In the genomic region with DNA sequence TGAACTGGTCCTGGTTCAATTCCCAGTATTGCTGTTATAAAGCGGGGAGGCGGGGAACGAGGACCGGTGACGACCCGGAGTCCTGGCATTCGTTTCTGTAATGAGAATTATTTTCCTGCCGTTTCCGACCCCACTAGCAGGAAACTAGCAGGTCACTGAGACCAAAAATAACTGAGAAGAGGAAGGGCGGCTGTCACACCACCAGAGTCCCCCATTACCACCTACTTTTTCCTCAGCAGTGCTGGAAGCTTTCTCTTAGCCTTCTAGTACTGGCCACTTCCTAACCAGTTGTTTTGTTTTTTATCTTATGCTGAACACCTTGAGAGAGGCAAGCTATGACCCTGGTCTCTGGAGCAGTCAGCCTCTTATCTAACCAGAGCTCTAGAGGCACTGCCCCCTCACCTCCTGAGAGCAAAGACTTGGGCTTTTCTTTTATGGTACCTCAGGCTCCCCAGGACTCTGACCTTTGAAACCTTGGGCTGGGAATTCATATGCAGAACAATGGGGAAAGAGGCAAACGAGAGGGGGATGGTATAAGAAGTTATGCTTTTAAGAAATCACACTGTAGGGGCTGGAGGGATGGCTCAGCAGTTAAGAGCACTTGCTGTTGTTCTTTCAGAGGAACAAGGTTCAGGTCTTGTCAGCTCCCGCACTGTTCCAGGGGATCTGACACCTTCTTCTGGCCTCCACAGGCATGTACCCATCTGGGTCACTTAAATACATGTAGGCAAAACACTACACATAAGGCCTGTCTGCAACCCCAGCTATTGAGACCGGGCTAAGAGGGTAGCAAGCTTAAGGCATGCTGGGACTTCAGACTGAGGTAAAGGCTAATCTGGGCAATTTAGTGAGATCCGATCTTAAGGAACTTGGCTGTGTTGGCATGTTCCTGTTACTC, we compare ENCODE assay signal across 8 mouse cellular contexts. TPM values are rescaled to one million over a fixed set of nuclear protein-coding genes. Genes with fewer than 3 reads are reported as not detected.
DNase-seq lines count a peak whose midpoint lies in the region; ATAC-seq and TF ChIP-seq lines count a peak whose summit lies in the region.

No protein-coding gene starts in this region.

- H3K27me3 ChIP-seq in C2C12 (ENCODE audit: control insufficient read depth, insufficient read depth, insufficient read length) = no peaks in the 10 kb centered on the region
- peaks cover 11% of the 10 kb centered on the region for H3K27me3 ChIP-seq in forebrain, embryonic 14.5 days (replicated peaks; ENCODE audit: control insufficient read depth, insufficient read depth, low read length)
- H3K27me3 ChIP-seq in intestine, postnatal 0 days (replicated peaks; ENCODE audit: control insufficient read depth, insufficient read depth, low read length) = no peaks in the 10 kb centered on the region

- H3K4me1 ChIP-seq in forebrain, embryonic 14.5 days (ENCODE audit: control insufficient read depth, insufficient read depth, low read length) = peaks cover 27% of the 10 kb centered on the region
- peaks cover 5% of the 10 kb centered on the region for H3K4me1 ChIP-seq in intestine, postnatal 0 days (replicated peaks; ENCODE audit: control insufficient read depth, insufficient read depth, low read length)

- H3K4me2 ChIP-seq in forebrain, embryonic 14.5 days (ENCODE audit: low read length) = peak overlapping the region; percentile 68
- peak overlapping the region; percentile 95 for H3K4me2 ChIP-seq in intestine, postnatal 0 days (replicated peaks; ENCODE audit: low read depth)

- H3K36me3 ChIP-seq in C2C12 (ENCODE audit: control insufficient read depth, insufficient read depth) = peaks cover 49% of the 10 kb centered on the region
- H3K36me3 ChIP-seq in forebrain, embryonic 14.5 days (ENCODE audit: control insufficient read depth, insufficient read depth, low read length) = peaks cover 8% of the 10 kb centered on the region
- 0 out of 2 replicates have a peak, but pooled peaks cover under 1% of the 10 kb centered on the region for H3K36me3 ChIP-seq in intestine, postnatal 0 days (ENCODE audit: control insufficient read depth, insufficient read depth)
- H3K36me3 ChIP-seq in macrophage (ENCODE audit: inconsistent target) = 0 out of 2 replicates have a peak, but pooled peaks cover 8% of the 10 kb centered on the region

- peak overlapping the region; percentile 60 for H3ac ChIP-seq in C2C12 (ENCODE audit: control insufficient read depth, insufficient read length, low read depth)

- H3K4me3 ChIP-seq in C2C12 (ENCODE audit: insufficient read depth, poor library complexity, severe bottlenecking) (peak overlapping the region; percentile 43), macrophage (ENCODE audit: inconsistent target) (peak overlapping the region; percentile 93)
- peak overlapping the region; percentile 42 for H3K4me3 ChIP-seq in forebrain, embryonic 14.5 days (ENCODE audit: low read depth, low read length)
- H3K4me3 ChIP-seq in intestine, postnatal 0 days (ENCODE audit: low read depth, low read length) = peak overlapping the region; percentile 59

- WGBS in forebrain, embryonic 14.5 days = 9% methylated on average over 14 of the region's 14 CpGs
- WGBS in intestine, postnatal 0 days = 5% methylated on average over 14 of the region's 14 CpGs
- WGBS in macrophage (ENCODE audit: missing documents) = 7% methylated on average over 14 of the region's 14 CpGs

- no peaks in the 10 kb centered on the region for H3K9me3 ChIP-seq in forebrain, embryonic 14.5 days (replicated peaks; ENCODE audit: control insufficient read depth, low read length)
- no peaks in the 10 kb centered on the region for H3K9me3 ChIP-seq in intestine, postnatal 0 days (ENCODE audit: control insufficient read depth)

- peaks cover 75% of the 10 kb centered on the region for H3K79me2 ChIP-seq in C2C12 (ENCODE audit: control insufficient read depth, insufficient read depth)
- H3K79me2 ChIP-seq in macrophage (ENCODE audit: inconsistent target) = peaks cover 19% of the 10 kb centered on the region

- DNase-seq in R1 (ENCODE audit: low read depth, low spot score) = peak; percentile 76
- DNase-seq in forebrain, embryonic 14.5 days (ENCODE audit: low spot score) = no peak
- DNase-seq in yolk sac, embryonic 10.5 days (ENCODE audit: low spot score) = peak; percentile 86
- no peak for DNase-seq in right cerebral cortex, postnatal 25 days
- DNase-seq in left cerebral cortex, postnatal 4 days = no peak

- no peak for ATAC-seq in forebrain, embryonic 14.5 days
- ATAC-seq in intestine, postnatal 0 days = peak; percentile 78

- H3K27ac ChIP-seq in forebrain, embryonic 14.5 days (ENCODE audit: low read depth, low read length) = peak overlapping the region; percentile 68; the same call in 1 of the 2 replicates
- peak overlapping the region; percentile 94 for H3K27ac ChIP-seq in intestine, postnatal 0 days (ENCODE audit: low read depth, low read length)
- peak overlapping the region; percentile 95 for H3K27ac ChIP-seq in macrophage

- intact Hi-C loops in left cerebral cortex, postnatal 4 days (cut with DNase I) = no loop called here

- TF ChIP-seq CTCF in C2C12 (IDR thresholded peaks at IDR 0.05; ENCODE audit: control insufficient read depth, insufficient read depth, insufficient read length) = no peak
- no peak for TF ChIP-seq CTCF in intestine, postnatal 0 days (IDR thresholded peaks at IDR 0.05; ENCODE audit: low read depth)

- H3K9ac ChIP-seq in forebrain, embryonic 14.5 days (ENCODE audit: low read length) = peak overlapping the region; percentile 66
- H3K9ac ChIP-seq in intestine, postnatal 0 days (ENCODE audit: low read depth, low read length) = peak overlapping the region; percentile 67

- peaks cover 7% of the 10 kb centered on the region for H3K79me3 ChIP-seq in C2C12 (ENCODE audit: low read depth)

TF ChIP-seq in C2C12, 6 proteins besides CTCF, POLR2A, EP300 and RAD21 (continues in another document):
- TF ChIP-seq MAX (IDR thresholded peaks at IDR 0.05) (no peak), MYOG (IDR thresholded peaks at IDR 0.05; ENCODE audit: control insufficient read depth, extremely low read depth, insufficient read length) (no peak), USF1 (IDR thresholded peaks at IDR 0.05; ENCODE audit: low read depth) (no peak), CEBPB (IDR thresholded peaks at IDR 0.05; ENCODE audit: low read depth) (no peak), MYOD1 (IDR thresholded peaks at IDR 0.05; ENCODE audit: control insufficient read depth, insufficient read length, low read depth) (no peak)

RNA-seq across cellular contexts. Expression of gene Slc16a13, which starts 1.0 kb away (rescaled TPM):
- polyA plus RNA-seq in C2C12 (2012; fragmentation: generic; extraction: Trizol) (22.0 TPM), macrophage (2018) (7.4 to 12.5 TPM (median 10.7 TPM) in 3 replicates)
- 9.2 and 12.9 TPM in 2 replicates for polyA plus RNA-seq in forebrain, embryonic 14.5 days (2014; fragmentation: Nextera tagmentation; extraction: Ambion mirVana)
- polyA plus RNA-seq in intestine, postnatal 0 days (2015; fragmentation: Nextera tagmentation; extraction: Ambion mirVana) = 9.9 and 11.4 TPM in 2 replicates
- total RNA-seq in macrophage (2018; cell fraction: chromatin; rRNA removed) = 10 to 100 TPM in 8 of 26 experiments, 1 to 10 TPM in 17, not detected in 1; 1.1 to 13.1 (median 5.3) TPM
- total RNA-seq in macrophage (2018; cell fraction: cytosol; rRNA removed) = 10 to 100 TPM in 11 of 26 experiments, 1 to 10 TPM in 15; 5.0 to 15.5 (median 9.5) TPM
- 10 to 100 TPM in 13 of 26 experiments, 1 to 10 TPM in 13; 2.6 to 21.5 (median 10.2) TPM for total RNA-seq in macrophage (2018; cell fraction: nucleus; rRNA removed)
- 10 to 100 TPM; 14.8 to 15.2 TPM for total RNA-seq in left cerebral cortex, postnatal 4 days (2021)

RNA-seq across cellular contexts. Expression of gene Bcl6b, which starts 7.7 kb away (rescaled TPM):
- polyA plus RNA-seq in C2C12 (2012; fragmentation: generic; extraction: Trizol) (9.3 TPM), macrophage (2018) (0.14 TPM in 1 of 3 replicates, not detected in the others)
- polyA plus RNA-seq in forebrain, embryonic 14.5 days (2014; fragmentation: Nextera tagmentation; extraction: Ambion mirVana) = 4.5 and 6.3 TPM in 2 replicates
- 3.6 and 4.4 TPM in 2 replicates for polyA plus RNA-seq in intestine, postnatal 0 days (2015; fragmentation: Nextera tagmentation; extraction: Ambion mirVana)
- not detected for total RNA-seq in macrophage (2018; cell fraction: chromatin; rRNA removed)
- total RNA-seq in macrophage (2018; cell fraction: cytosol; rRNA removed) = under 1 TPM in 12 of 26 experiments, not detected in 14; 0.03 to 0.33 (median 0.09) TPM
- 1 to 10 TPM in 2 of 26 experiments, under 1 TPM in 5, not detected in 19; 0.19 to 1.3 (median 0.23) TPM for total RNA-seq in macrophage (2018; cell fraction: nucleus; rRNA removed)
- 1 to 10 TPM; 9.1 to 9.3 TPM for total RNA-seq in left cerebral cortex, postnatal 4 days (2021)

RNA-seq across cellular contexts. Expression of gene Slc16a11, which starts 9.3 kb away (rescaled TPM):
- polyA plus RNA-seq in C2C12 (2012; fragmentation: generic; extraction: Trizol) = 145 TPM
- polyA plus RNA-seq in forebrain, embryonic 14.5 days (2014; fragmentation: Nextera tagmentation; extraction: Ambion mirVana) = 0.98 and 1.1 TPM in 2 replicates
- 3.6 and 4.5 TPM in 2 replicates for polyA plus RNA-seq in intestine, postnatal 0 days (2015; fragmentation: Nextera tagmentation; extraction: Ambion mirVana)
- total RNA-seq in macrophage (2018; cell fraction: chromatin; rRNA removed) = not detected
- under 1 TPM in 1 of 26 experiments, not detected in 25; 0.14 TPM for total RNA-seq in macrophage (2018; cell fraction: cytosol; rRNA removed)
- total RNA-seq in macrophage (2018; cell fraction: nucleus; rRNA removed) = 1 to 10 TPM in 1 of 26 experiments, not detected in 25; 1.7 TPM
- not detected in 3 replicates for polyA plus RNA-seq in macrophage (2018)
- total RNA-seq in left cerebral cortex, postnatal 4 days (2021) = 10 to 100 TPM; 16.8 to 26.8 TPM

RNA-seq across cellular contexts. Expression of gene 0610010K14Rik, which starts 15.9 kb away (rescaled TPM):
- polyA plus RNA-seq in C2C12 (2012; fragmentation: generic; extraction: Trizol) (91.7 TPM), macrophage (2018) (55.0 to 61.6 TPM (median 59.2 TPM) in 3 replicates)
- polyA plus RNA-seq in forebrain, embryonic 14.5 days (2014; fragmentation: Nextera tagmentation; extraction: Ambion mirVana) = 202 and 245 TPM in 2 replicates
- polyA plus RNA-seq in intestine, postnatal 0 days (2015; fragmentation: Nextera tagmentation; extraction: Ambion mirVana) = 70.3 and 72.7 TPM in 2 replicates
- total RNA-seq in macrophage (2018; cell fraction: chromatin; rRNA removed) = 10 to 100 TPM in 15 of 26 experiments, 1 to 10 TPM in 11; 3.2 to 41.6 (median 12.0) TPM
- total RNA-seq in macrophage (2018; cell fraction: cytosol; rRNA removed) = 10 to 100 TPM; 27.5 to 53.2 (median 39.7) TPM
- 10 to 100 TPM in 21 of 26 experiments, 1 to 10 TPM in 5; 5.8 to 55.5 (median 12.9) TPM for total RNA-seq in macrophage (2018; cell fraction: nucleus; rRNA removed)
- 10 to 100 TPM; 64.2 to 73.1 TPM for total RNA-seq in left cerebral cortex, postnatal 4 days (2021)

RNA-seq across cellular contexts. Expression of gene Gm21988, which starts 17.8 kb away (rescaled TPM):
- polyA plus RNA-seq in C2C12 (2012; fragmentation: generic; extraction: Trizol) (10.8 TPM), macrophage (2018) (2.6 to 6.0 TPM (median 4.8 TPM) in 3 replicates)
- polyA plus RNA-seq in forebrain, embryonic 14.5 days (2014; fragmentation: Nextera tagmentation; extraction: Ambion mirVana) = 11.1 and 11.9 TPM in 2 replicates
- polyA plus RNA-seq in intestine, postnatal 0 days (2015; fragmentation: Nextera tagmentation; extraction: Ambion mirVana) = 11.2 and 11.3 TPM in 2 replicates
- total RNA-seq in macrophage (2018; cell fraction: chromatin; rRNA removed) = 1 to 10 TPM in 25 of 26 experiments, under 1 TPM in 1; 0.60 to 8.8 (median 3.3) TPM
- total RNA-seq in macrophage (2018; cell fraction: cytosol; rRNA removed) = 1 to 10 TPM; 2.5 to 9.0 (median 4.9) TPM
- 1 to 10 TPM in 25 of 26 experiments, not detected in 1; 1.0 to 7.4 (median 3.1) TPM for total RNA-seq in macrophage (2018; cell fraction: nucleus; rRNA removed)
- total RNA-seq in left cerebral cortex, postnatal 4 days (2021) = 1 to 10 TPM; 8.5 to 8.6 TPM

Comparison
In these comparisons a context has a peak if more than half of its experiments do, and no peak if none do; other contexts are left out.
1. H3K4me3 ChIP-seq: peak in every context shown above with its lines; median percentile 93 in macrophage; 59 in intestine, postnatal 0 days; 43 in C2C12; 42 in forebrain, embryonic 14.5 days.
2. DNase-seq: peak in R1 (single experiment) and yolk sac, embryonic 10.5 days (single experiment); none in forebrain, embryonic 14.5 days (single experiment), right cerebral cortex, postnatal 25 days (single experiment) and left cerebral cortex, postnatal 4 days (single experiment).
3. RNA of gene Slc16a11, which starts 9.3 kb away (polyA plus RNA-seq): 145 TPM in C2C12 (single experiment); 3.6 to 4.5 TPM in intestine, postnatal 0 days, 0.98 to 1.1 TPM in forebrain, embryonic 14.5 days and not detected in macrophage; every median in the first group is over 10 times any median in the second.
4. Peak in every context shown above with its lines, with median percentiles within 50 percentile points of each other: H3K27ac ChIP-seq.